In genomic region chr2:115581989-115582608, GRCm38 (mm10) we compare ENCODE assay signal across 8 mouse cellular contexts. TPM values are rescaled to one million over a fixed set of nuclear protein-coding genes. Genes with fewer than 3 reads are reported as not detected.
DNase-seq lines count a peak whose midpoint lies in the region; ATAC-seq and TF ChIP-seq lines count a peak whose summit lies in the region.

No protein-coding gene starts in this region.

- H3K4me1 ChIP-seq in thymus, adult 2 months (replicated peaks; ENCODE audit: control insufficient read depth, insufficient read depth, low read length): peaks cover 4% of the 10 kb centered on the region
- H3K4me1 ChIP-seq in hindbrain, postnatal 0 days (ENCODE audit: insufficient read depth, low read length): peaks cover 7% of the 10 kb centered on the region
- peaks cover 22% of the 10 kb centered on the region for H3K4me1 ChIP-seq in neural tube, embryonic 13.5 days (replicated peaks)

- H3K27me3 ChIP-seq in thymus, adult 2 months (ENCODE audit: control insufficient read depth, insufficient read depth, low read length): no peaks in the 10 kb centered on the region
- H3K27me3 ChIP-seq in hindbrain, postnatal 0 days (ENCODE audit: insufficient read depth, low read length): no peaks in the 10 kb centered on the region
- H3K27me3 ChIP-seq in neural tube, embryonic 13.5 days: no peaks in the 10 kb centered on the region

- ATAC-seq in hindbrain, postnatal 0 days: no peak; the same call in 1 of the 2 replicates
- ATAC-seq in neural tube, embryonic 13.5 days (ENCODE audit: low read depth): peak; percentile 7; the same call in 1 of the 2 replicates

- intact Hi-C loops in gastrocnemius, adult 2 months (cut with DNase I): loop anchor here (10.0 kb wide), 1 partner anchor 927 kb away; the partner anchor contains the start of gene Dph6

- TF ChIP-seq POLR2A in thymus, adult 2 months (IDR thresholded peaks at IDR 0.05; ENCODE audit: control insufficient read depth, extremely low read depth, insufficient read depth, low read length, poor library complexity): no peak

- 76% methylated on average over 10 of the region's 10 CpGs for WGBS in thymus, adult 2 months
- WGBS in hindbrain, postnatal 0 days: 67% methylated on average over 10 of the region's 10 CpGs
- 65% methylated on average over 10 of the region's 10 CpGs for WGBS in neural tube, embryonic 13.5 days

- peak overlapping the region; percentile 79 for H3K4me2 ChIP-seq in hindbrain, postnatal 0 days (ENCODE audit: low read depth, low read length)
- H3K4me2 ChIP-seq in neural tube, embryonic 13.5 days: peak overlapping the region; percentile 65

- H3K4me3 ChIP-seq in gastrocnemius, adult 2 months: peak overlapping the region; percentile 93
- H3K4me3 ChIP-seq in thymus, adult 2 months (ENCODE audit: control insufficient read depth, insufficient read depth, low read length): peak overlapping the region; percentile 90
- H3K4me3 ChIP-seq in hindbrain, postnatal 0 days (ENCODE audit: low read length): peak overlapping the region; percentile 82
- H3K4me3 ChIP-seq in neural tube, embryonic 13.5 days: peak overlapping the region; percentile 73

- no peaks in the 10 kb centered on the region for H3K36me3 ChIP-seq in thymus, adult 2 months (ENCODE audit: control insufficient read depth, insufficient read depth, low read length)
- no peaks in the 10 kb centered on the region for H3K36me3 ChIP-seq in hindbrain, postnatal 0 days (ENCODE audit: insufficient read depth, low read length)
- no peaks in the 10 kb centered on the region for H3K36me3 ChIP-seq in neural tube, embryonic 13.5 days

- DNase-seq in gastrocnemius, adult 2 months: no peak
- no peak for DNase-seq in gastrocnemius, postnatal 25 days
- no peak for DNase-seq in thymus, adult 2 months
- DNase-seq in thymus, postnatal 25 days: no peak
- DNase-seq in hindbrain, postnatal 0 days (ENCODE audit: low spot score): no peak
- DNase-seq in testis, postnatal 10 days (ENCODE audit: low spot score): no peak
- DNase-seq in frontal cortex, postnatal 14 days (ENCODE audit: low spot score in 2 of 2): no peak

- peak overlapping the region; percentile 68 for H3K9ac ChIP-seq in hindbrain, postnatal 0 days (replicated peaks; ENCODE audit: low read length)
- peak overlapping the region; percentile 79 for H3K9ac ChIP-seq in neural tube, embryonic 13.5 days

- H3K9me3 ChIP-seq in hindbrain, postnatal 0 days (ENCODE audit: low read length): no peaks in the 10 kb centered on the region
- H3K9me3 ChIP-seq in neural tube, embryonic 13.5 days: no peaks in the 10 kb centered on the region

- TF ChIP-seq CTCF in gastrocnemius, adult 2 months (IDR thresholded peaks at IDR 0.05): no peak
- no peak for TF ChIP-seq CTCF in thymus, adult 2 months (IDR thresholded peaks at IDR 0.05; ENCODE audit: borderline replicate concordance, control insufficient read depth, extremely low read depth, insufficient read depth, low read length, poor library complexity)
- TF ChIP-seq CTCF in hindbrain, postnatal 0 days (IDR thresholded peaks at IDR 0.05; ENCODE audit: low read depth): no peak

- peak overlapping the region; percentile 91 for H3K27ac ChIP-seq in gastrocnemius, adult 2 months
- no peak overlapping the region for H3K27ac ChIP-seq in thymus, adult 2 months (ENCODE audit: control insufficient read depth, insufficient read depth, low read length)
- 0 out of 2 replicates have a peak overlapping the region, but pooled peaks have one; percentile 69 for H3K27ac ChIP-seq in hindbrain, postnatal 0 days
- peak overlapping the region; percentile 78; the same call in 1 of the 2 replicates for H3K27ac ChIP-seq in neural tube, embryonic 13.5 days (replicated peaks)

RNA-seq across cellular contexts. Expression of gene BC052040, which starts 0.6 kb away (rescaled TPM):
- total RNA-seq in gastrocnemius, adult 2 months (2021): 1 to 10 TPM; 2.4 to 3.9 TPM
- total RNA-seq in gastrocnemius, postnatal 25 days (2021): 1 to 10 TPM; 1.6 to 2.3 TPM
- 3.8 and 4.6 TPM in 2 replicates for polyA plus RNA-seq in thymus, adult 2 months (2012; rRNA removed)
- 11.7 and 14.3 TPM in 2 replicates for total RNA-seq in hindbrain, postnatal 0 days (2014; rRNA removed)
- 11.2 and 13.7 TPM in 2 replicates for polyA plus RNA-seq in hindbrain, postnatal 0 days (2015; fragmentation: Nextera tagmentation; extraction: Ambion mirVana)
- 11.8 and 13.8 TPM in 2 replicates for polyA plus RNA-seq in neural tube, embryonic 13.5 days (2015; fragmentation: Nextera tagmentation; extraction: Ambion mirVana)
